Mouse (Mus musculus) liver, postnatal 0 days (tissue): ENCODE data around the gene Syne4. TPM values are rescaled to one million over a fixed set of nuclear protein-coding genes. Genes with fewer than 3 reads are reported as not detected.
A peak's percentile ranks its signal among the peaks of the same experiment; 100 is the strongest.

Experiments
- ATAC-seq: fragments of 200-750 bp; cut with Nextera tagmentation; 2 replicates; pipeline ENCODE4 v1.8.0; 2017; ENCODE audit warnings: mild to moderate bottlenecking, moderate library complexity
- DNase-seq: peaks from one replicate; pipeline ENCODE4 v3.0.0-alpha.2; 2016
- H3K27ac ChIP-seq: fragments of 300-500 bp; sonication (generic); 2 replicates; pipeline ENCODE4 v1.5.1; 2014; ENCODE audit warnings: antibody characterized with exemption, moderate library complexity, mild to moderate bottlenecking, low read depth
- H3K27me3 ChIP-seq: fragments of 300-500 bp; sonication (generic); 2 replicates; pipeline ENCODE4 v1.6.1; 2014; ENCODE audit warnings: low read length, control low read depth, mixed read lengths; ENCODE audit not compliant: insufficient read depth
- H3K36me3 ChIP-seq: fragments of 300-500 bp; sonication (generic); replicated peaks from 2 replicates; pipeline ENCODE4 v1.6.1; 2014; ENCODE audit warnings: mild to moderate bottlenecking, control low read depth, low read length, moderate library complexity, mixed read lengths; ENCODE audit not compliant: insufficient read depth
- H3K4me1 ChIP-seq: fragments of 300-500 bp; sonication (generic); 2 replicates; pipeline ENCODE4 v1.6.1; 2014; ENCODE audit warnings: antibody characterized with exemption, mild to moderate bottlenecking, control low read depth; ENCODE audit not compliant: insufficient read depth
- H3K4me2 ChIP-seq: fragments of 300-500 bp; sonication (generic); 2 replicates; pipeline ENCODE4 v1.6.1; 2014; ENCODE audit warnings: low read depth, mild to moderate bottlenecking, low read length, moderate library complexity, mixed read lengths
- H3K4me3 ChIP-seq: fragments of 300-500 bp; sonication (generic); 2 replicates; pipeline ENCODE4 v1.5.1; 2014; ENCODE audit warnings: low read depth, low read length
- H3K9ac ChIP-seq: fragments of 300-500 bp; sonication (generic); replicated peaks from 2 replicates; pipeline ENCODE4 v1.6.1; 2014; ENCODE audit warnings: mild to moderate bottlenecking, moderate library complexity
- H3K9me3 ChIP-seq: fragments of 300-500 bp; sonication (generic); 2 replicates; pipeline ENCODE4 v1.6.1; 2016; ENCODE audit warnings: mild to moderate bottlenecking, control low read depth, low read length, mixed read lengths
- CTCF ChIP-seq: sonication (generic); IDR thresholded peaks from 2 replicates; pipeline ENCODE4 v1.5.1; 2016; ENCODE audit warnings: antibody characterized with exemption, low read depth
- EP300 ChIP-seq: IDR thresholded peaks from 2 replicates; pipeline ENCODE4 v1.6.1; 2016; ENCODE audit warnings: antibody characterized with exemption, low read depth, mild to moderate bottlenecking
- WGBS: fragments of 180-500 bp; shearing (Covaris S2); extraction: QIAGEN DNeasy Blood & Tissue Kit; methylation state at CpG from one replicate; pipeline ENCODE4 v1.1.7; 2014; ENCODE audit not compliant: insufficient replicate concordance; 5-methylcytosine and 5-hydroxymethylcytosine counted together
- polyA plus RNA-seq: library from polyadenylated mRNA; unstranded; fragments of >200 nt; fragmentation: Nextera tagmentation; extraction: Ambion mirVana; gene quantifications from 2 replicates; pipeline ENCODE4 v1.2.1, GENCODE M21; 2015

The Syne4 gene
- polyA plus RNA-seq, 1 experiment from 2014 or later, result 12.8 TPM

GRCm38 (mm10) chr7:30323795-30324194 lies 9.2 kb downstream of the Syne4 start, which contains the start of gene Sdhaf1:
Sdhaf1 (minus strand) TSS chr7:30323895.
- no peaks in the 10 kb centered on the region for H3K36me3 ChIP-seq
- peak within 1 kb of the TSS; percentile 68 for H3K4me3 ChIP-seq
- DNase-seq (no peak), ATAC-seq (no peak)
- peaks cover 21% of the 10 kb centered on the region for H3K4me1 ChIP-seq
- peak within 1 kb of the TSS; percentile 89 for H3K4me2 ChIP-seq
- 69% methylated on average over 3 of the region's 3 CpGs for WGBS
- peak within 1 kb of the TSS; percentile 74 for H3K9ac ChIP-seq
- TF ChIP-seq CTCF (no peak), EP300 (no peak)
- peaks cover 2% of the 10 kb centered on the region; the same call in 1 of the 2 replicates for H3K9me3 ChIP-seq
- peak within 1 kb of the TSS; percentile 93 for H3K27ac ChIP-seq
- H3K27me3 ChIP-seq, result no peaks in the 10 kb centered on the region

DNA sequence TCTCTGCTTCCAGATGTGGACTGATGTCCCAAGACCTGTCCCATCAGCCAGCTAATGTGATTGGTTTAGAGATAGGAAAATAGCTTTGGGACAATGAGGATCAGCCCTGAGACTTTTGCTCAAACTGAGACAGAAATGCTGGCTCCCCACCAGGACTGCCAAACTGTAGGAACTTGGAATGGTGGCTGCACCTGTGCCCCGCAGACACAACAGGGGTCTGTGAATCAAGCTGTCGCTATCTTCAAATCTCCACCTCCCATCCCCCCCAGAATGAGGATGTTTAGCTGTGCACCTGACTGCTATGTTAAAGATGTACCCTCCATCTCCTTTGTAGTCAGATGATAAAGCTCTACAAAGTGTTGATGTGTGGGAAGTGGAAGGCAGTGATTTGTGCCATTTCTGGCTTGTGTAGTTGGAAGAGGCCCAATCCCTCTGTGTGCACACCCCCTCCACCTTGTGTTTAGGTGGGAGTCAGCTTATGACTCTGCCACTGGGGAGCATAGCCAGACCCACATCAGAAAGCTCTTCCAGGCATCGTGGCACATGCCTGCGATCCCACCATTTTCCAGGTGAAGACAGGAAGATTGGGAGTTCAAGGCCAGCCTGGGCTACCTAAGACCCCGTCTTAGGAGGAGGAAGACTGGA lies 9.8 kb downstream of the Syne4 start:
- H3K4me1 ChIP-seq, result peaks cover 21% of the 10 kb centered on the region
- no peak for DNase-seq

GRCm38 (mm10) chr7:30325364-30325763 lies 10.8 kb downstream of the Syne4 start:
- H3K4me3 ChIP-seq, result no peak overlapping the region
- H3K4me1 ChIP-seq, result peaks cover 21% of the 10 kb centered on the region
- ATAC-seq (no peak), DNase-seq (peak; percentile 74)
- peaks cover 2% of the 10 kb centered on the region; the same call in 1 of the 2 replicates for H3K9me3 ChIP-seq
- no peak overlapping the region for H3K27ac ChIP-seq
- no peak overlapping the region for H3K9ac ChIP-seq
- H3K4me2 ChIP-seq, result no peak overlapping the region
- H3K36me3 ChIP-seq, result no peaks in the 10 kb centered on the region
- no peaks in the 10 kb centered on the region for H3K27me3 ChIP-seq
- no peak for TF ChIP-seq EP300
- TF ChIP-seq CTCF, result peak; percentile 82
- WGBS, result 45% methylated on average over 2 of the region's 2 CpGs

More for the DNA sequence above, 9.8 kb downstream of the Syne4 start:
- Histone ChIP-seq H3K9ac (no peak overlapping the region), H3K27ac (no peak overlapping the region), H3K4me2 (no peak overlapping the region), H3K9me3 (peaks cover 2% of the 10 kb centered on the region; the same call in 1 of the 2 replicates), H3K36me3 (no peaks in the 10 kb centered on the region), H3K27me3 (no peaks in the 10 kb centered on the region), H3K4me3 (no peak overlapping the region)
- 73% methylated on average over 5 of the region's 5 CpGs for WGBS
- no peak for ATAC-seq
- TF ChIP-seq CTCF (no peak), EP300 (no peak)

- no peak overlapping the region for H3K4me2 ChIP-seq
- H3K4me3 ChIP-seq, result no peak overlapping the region
- H3K9ac ChIP-seq, result no peak overlapping the region
- no peak for TF ChIP-seq EP300
- TF ChIP-seq CTCF, result no peak
- ATAC-seq, result no peak
- no peaks in the 10 kb centered on the region for H3K36me3 ChIP-seq
- no peaks in the 10 kb centered on the region for H3K27me3 ChIP-seq
- peaks cover 11% of the 10 kb centered on the region for H3K4me1 ChIP-seq
- peaks cover 2% of the 10 kb centered on the region; the same call in 1 of the 2 replicates for H3K9me3 ChIP-seq
- no peak overlapping the region for H3K27ac ChIP-seq
- no peak for DNase-seq
These were observed 11.8 kb downstream of the Syne4 start for GRCm38 (mm10) chr7:30326427-30326826.

DNA sequence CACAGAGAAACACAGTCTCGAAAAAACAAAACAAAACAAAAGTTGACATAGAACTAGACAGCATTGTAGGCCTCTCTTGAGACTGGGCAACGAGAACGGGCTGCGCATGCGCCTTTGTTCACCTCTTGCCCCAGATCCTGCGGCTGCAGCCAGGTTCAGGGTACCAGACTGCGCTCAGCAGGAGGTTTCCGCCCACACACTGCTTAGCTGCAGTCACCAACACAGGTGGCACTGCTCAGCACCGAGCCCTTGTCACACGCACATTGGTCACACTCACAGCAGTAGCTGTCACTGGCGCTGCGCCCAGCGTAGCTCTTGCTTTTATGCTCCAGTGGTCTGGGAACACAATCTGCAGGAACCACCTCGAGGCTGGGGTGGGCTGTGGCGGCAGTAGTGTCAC lies 12.5 kb downstream of the Syne4 start:
- Histone ChIP-seq H3K4me2 (no peak overlapping the region), H3K9me3 (peaks cover 2% of the 10 kb centered on the region; the same call in 1 of the 2 replicates), H3K36me3 (no peaks in the 10 kb centered on the region), H3K27me3 (no peaks in the 10 kb centered on the region), H3K27ac (no peak overlapping the region), H3K9ac (no peak overlapping the region), H3K4me1 (peaks cover 9% of the 10 kb centered on the region), H3K4me3 (no peak overlapping the region)
- ATAC-seq (no peak), DNase-seq (no peak)
- 64% methylated on average over 15 of the region's 15 CpGs for WGBS
- TF ChIP-seq CTCF (no peak), EP300 (no peak)

GRCm38 (mm10) chr7:30328379-30328778 lies 13.8 kb downstream of the Syne4 start:
- Histone ChIP-seq H3K27me3 (no peaks in the 10 kb centered on the region), H3K4me2 (no peak overlapping the region), H3K9me3 (peaks cover 2% of the 10 kb centered on the region; the same call in 1 of the 2 replicates), H3K36me3 (no peaks in the 10 kb centered on the region), H3K27ac (no peak overlapping the region), H3K4me3 (no peak overlapping the region), H3K4me1 (peaks cover 2% of the 10 kb centered on the region), H3K9ac (no peak overlapping the region)
- 57% methylated on average over 10 of the region's 10 CpGs for WGBS
- ATAC-seq (no peak), DNase-seq (no peak)
- TF ChIP-seq CTCF, result no peak
- TF ChIP-seq EP300, result no peak
